Mouse (Mus musculus): ENCODE measurements around the gene Bmyc. TPM values are rescaled to one million over a fixed set of nuclear protein-coding genes. Genes with fewer than 3 reads are reported as not detected.

The Bmyc gene
- total and polyA plus RNA-seq, 3 experiments: not detected

- Histone ChIP-seq H3K27me3 (ENCODE audit: control insufficient read depth in 1 of 2, insufficient read depth in 2 of 2, low read length in 2 of 2) (no peaks in the 10 kb centered on the region), H3K9me3 (replicated peaks; ENCODE audit: insufficient read depth, low read length) (no peaks in the 10 kb centered on the region), H3K4me1 (ENCODE audit: control insufficient read depth in 1 of 2, insufficient read depth in 2 of 2, low read length in 2 of 2) (no peaks in the 10 kb centered on the region), H3K79me2 (ENCODE audit: control insufficient read depth, insufficient read depth, low read length, poor library complexity) (no peaks in the 10 kb centered on the region; the same call in 1 of the 2 replicates), H3K9ac (ENCODE audit: control insufficient read depth, low read depth, low read length, poor library complexity, severe bottlenecking) (no peak overlapping the region), H3K4me3 (ENCODE audit: control insufficient read depth in 1 of 2, insufficient read depth in 1 of 2, low read depth in 2 of 2, low read length in 2 of 2) (no peak overlapping the region), H3K27ac (ENCODE audit: control insufficient read depth, low read depth, low read length) (no peak overlapping the region), H3K36me3 (ENCODE audit: control insufficient read depth in 1 of 2, insufficient read depth in 2 of 2, low read length in 2 of 2) (no peaks in the 10 kb centered on the region)
- TF ChIP-seq ZC3H11A (IDR thresholded peaks at IDR 0.05; ENCODE audit: low read depth, low read length) (no peak), UBTF (IDR thresholded peaks at IDR 0.05; ENCODE audit: borderline replicate concordance, insufficient read depth, low read depth, low read length) (no peak), ELF1 (IDR thresholded peaks at IDR 0.05; ENCODE audit: low read depth, low read length) (no peak), BHLHE40 (IDR thresholded peaks at IDR 0.05; ENCODE audit: borderline replicate concordance, low read depth, low read length) (no peak), NELFE (IDR thresholded peaks at IDR 0.05; ENCODE audit: low read depth, low read length) (no peak), E2F4 (IDR thresholded peaks at IDR 0.05; ENCODE audit: borderline replicate concordance, low read depth, low read length) (no peak), ZKSCAN1 (IDR thresholded peaks at IDR 0.05; ENCODE audit: low read depth, low read length) (no peak), ZNF384 (IDR thresholded peaks at IDR 0.05; ENCODE audit: low read depth, low read length) (no peak), TCF12 (IDR thresholded peaks at IDR 0.05; ENCODE audit: low read depth, low read length) (no peak), MXI1 (IDR thresholded peaks at IDR 0.05; ENCODE audit: low read depth, low read length) (no peak), POLR2AphosphoS2 (IDR thresholded peaks at IDR 0.05; ENCODE audit: low read length) (no peak), CHD1 (IDR thresholded peaks at IDR 0.05; ENCODE audit: low read depth, low read length) (no peak), KAT2A (conservative IDR thresholded peaks at IDR 0.05; ENCODE audit: low read depth, low read length) (no peak), RAD21 (IDR thresholded peaks at IDR 0.05; ENCODE audit: low read depth, low read length) (no peak), MAZ (IDR thresholded peaks at IDR 0.05; ENCODE audit: low read depth, low read length) (no peak), TAL1 (IDR thresholded peaks at IDR 0.05; ENCODE audit: low read length) (no peak), GATA1 (IDR thresholded peaks at IDR 0.05; ENCODE audit: low read depth, low read length) (no peak), USF2 (IDR thresholded peaks at IDR 0.05; ENCODE audit: borderline replicate concordance in 1 of 2, insufficient read depth in 1 of 2, low read depth in 1 of 2, low read length in 2 of 2) (no peak)
- no peak for DNase-seq (ENCODE audit: low read depth, low spot score)
Observed at GRCm38 (mm10) chr2:25679559-25679958, 27.0 kb upstream of the Bmyc start.

- no peaks in the 10 kb centered on the region for H3K9me3 ChIP-seq (replicated peaks; ENCODE audit: insufficient read depth, low read length)
- H3K27ac ChIP-seq (ENCODE audit: control insufficient read depth, low read depth, low read length): no peak within 1 kb of the TSS
- H3K4me3 ChIP-seq (ENCODE audit: control insufficient read depth in 1 of 2, insufficient read depth in 1 of 2, low read depth in 2 of 2, low read length in 2 of 2): no peak within 1 kb of the TSS
- H3K36me3 ChIP-seq (ENCODE audit: control insufficient read depth in 1 of 2, insufficient read depth in 2 of 2, low read length in 2 of 2): no peaks in the 10 kb centered on the region
- no peak for DNase-seq (ENCODE audit: low read depth, low spot score)
- no peaks in the 10 kb centered on the region for H3K4me1 ChIP-seq (ENCODE audit: control insufficient read depth in 1 of 2, insufficient read depth in 2 of 2, low read length in 2 of 2)
- H3K9ac ChIP-seq (ENCODE audit: control insufficient read depth, low read depth, low read length, poor library complexity, severe bottlenecking): no peak within 1 kb of the TSS
- H3K27me3 ChIP-seq (ENCODE audit: control insufficient read depth in 1 of 2, insufficient read depth in 2 of 2, low read length in 2 of 2): no peaks in the 10 kb centered on the region
- TF ChIP-seq ZKSCAN1 (IDR thresholded peaks at IDR 0.05; ENCODE audit: low read depth, low read length): no peak
- no peak for TF ChIP-seq SIN3A (IDR thresholded peaks at IDR 0.05; ENCODE audit: low read length)
- no peak for TF ChIP-seq MEF2A (IDR thresholded peaks at IDR 0.05; ENCODE audit: extremely low read depth, insufficient replicate concordance, low read depth, low read length, poor library complexity, severe bottlenecking)
- no peak for TF ChIP-seq POLR2AphosphoS5 (IDR thresholded peaks at IDR 0.05; ENCODE audit: borderline replicate concordance, low read depth, low read length)
- no peak for TF ChIP-seq CHD2 (IDR thresholded peaks at IDR 0.05; ENCODE audit: low read length)
- TF ChIP-seq ZC3H11A (IDR thresholded peaks at IDR 0.05; ENCODE audit: low read depth, low read length): no peak
- no peak for TF ChIP-seq CHD1 (IDR thresholded peaks at IDR 0.05; ENCODE audit: low read depth, low read length)
- TF ChIP-seq RAD21 (IDR thresholded peaks at IDR 0.05; ENCODE audit: low read depth, low read length): no peak
- TF ChIP-seq POLR2A (IDR thresholded peaks at IDR 0.05; ENCODE audit: control insufficient read depth in 1 of 2, insufficient read depth in 1 of 2, low read depth in 1 of 2, low read length in 2 of 2, poor library complexity in 1 of 2): no peak
- no peak for TF ChIP-seq CTCF (IDR thresholded peaks at IDR 0.05 in 2 of 3, conservative IDR thresholded peaks at IDR 0.05 in 1 of 3; ENCODE audit: control insufficient read depth in 1 of 3, insufficient read depth in 1 of 3, low read depth in 2 of 3, low read length in 3 of 3, poor library complexity in 1 of 3, severe bottlenecking in 1 of 3)
- TF ChIP-seq MAX (IDR thresholded peaks at IDR 0.05; ENCODE audit: low read length): no peak
- no peak for TF ChIP-seq KAT2A (conservative IDR thresholded peaks at IDR 0.05; ENCODE audit: low read depth, low read length)
- no peak for TF ChIP-seq MYC (IDR thresholded peaks at IDR 0.05; ENCODE audit: low read depth, low read length)
- TF ChIP-seq E2F4 (IDR thresholded peaks at IDR 0.05; ENCODE audit: borderline replicate concordance, low read depth, low read length): no peak
- TF ChIP-seq SMC3 (IDR thresholded peaks at IDR 0.05; ENCODE audit: low read depth, low read length): no peak
- no peaks in the 10 kb centered on the region; the same call in 1 of the 2 replicates for H3K79me2 ChIP-seq (ENCODE audit: control insufficient read depth, insufficient read depth, low read length, poor library complexity)
Observed at GRCm38 (mm10) chr2:25682426-25682825, 24.1 kb upstream of the Bmyc start, which contains the start of gene Lcn10. TSS of gene Lcn10 (plus strand) at chr2:25682726.

Data from MEL (cell line).